Mouse (Mus musculus): ENCODE measurements at regions not wholly inside any gene's neighbourhood (a gene's known extent, or its start where the extent isn't known, plus 50 kb on each side); places are given as distances from the start of the nearest gene placed in this dataset.

DNA sequence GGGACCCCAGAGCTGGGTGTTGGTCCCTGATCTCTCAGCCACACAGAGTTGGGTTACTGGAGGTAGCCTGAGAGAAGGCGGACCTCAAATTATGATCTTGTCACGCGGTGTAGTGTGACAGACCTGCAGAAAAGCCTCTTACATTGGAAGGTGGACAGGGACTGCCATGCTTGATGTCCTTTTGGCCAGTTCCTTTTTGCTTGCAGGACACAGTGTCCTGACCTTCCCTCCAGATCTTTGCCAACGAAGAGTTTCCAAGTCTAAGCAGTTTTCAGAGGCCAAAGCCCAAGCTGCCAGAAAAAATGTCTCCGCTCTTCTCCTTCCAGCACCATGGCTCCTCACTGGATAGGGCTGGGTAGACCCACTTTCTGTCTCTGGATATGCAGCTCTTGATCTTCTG is 248.6 kb downstream of the Foxo1 start:
- in situ Hi-C loops (cut with MseI, MboI), result no loop called here

DNA sequence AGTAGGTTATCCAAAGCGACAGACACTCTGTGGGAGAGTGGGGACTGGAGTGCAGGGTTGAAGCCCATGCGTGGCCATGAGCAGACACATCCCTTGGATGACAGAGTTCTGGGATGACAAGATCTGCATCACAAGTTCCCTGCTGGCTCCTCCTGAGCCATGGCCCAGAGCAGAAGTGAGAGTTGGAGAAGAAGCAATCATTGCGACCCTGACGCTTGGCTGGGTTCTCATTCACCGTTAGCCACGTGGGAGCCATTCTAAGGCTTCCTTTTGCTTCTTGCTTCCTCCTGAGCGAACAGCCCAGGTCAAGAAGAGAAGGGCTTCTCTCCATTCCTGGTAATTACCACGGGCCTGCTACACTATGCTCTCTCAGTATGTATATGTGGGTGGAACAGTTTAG is 244.6 kb downstream of the Foxo1 start:
- in situ Hi-C loops (cut with MseI, MboI), result no loop called here

DNA sequence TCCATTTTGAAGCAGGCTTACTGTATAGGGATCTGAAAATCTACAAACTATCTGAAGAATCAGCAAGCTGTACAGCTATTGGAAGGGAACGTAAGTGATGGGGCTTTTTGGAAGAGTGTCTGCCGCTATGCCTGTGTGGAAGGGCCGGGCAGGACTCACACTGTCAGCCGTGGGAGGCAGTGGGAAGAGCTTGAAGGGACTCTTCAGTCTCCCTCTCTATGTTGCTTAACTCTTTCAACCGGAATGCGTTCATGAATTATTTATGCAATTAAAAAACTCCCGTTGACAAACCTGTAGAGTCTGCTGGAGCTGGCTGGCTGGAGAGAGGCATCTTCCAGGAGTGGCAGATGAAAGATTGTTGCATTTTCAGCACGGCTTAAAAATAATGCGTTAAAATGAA is 243.4 kb downstream of the Foxo1 start:
- in situ Hi-C loops (cut with MseI, MboI), result no loop called here

DNA sequence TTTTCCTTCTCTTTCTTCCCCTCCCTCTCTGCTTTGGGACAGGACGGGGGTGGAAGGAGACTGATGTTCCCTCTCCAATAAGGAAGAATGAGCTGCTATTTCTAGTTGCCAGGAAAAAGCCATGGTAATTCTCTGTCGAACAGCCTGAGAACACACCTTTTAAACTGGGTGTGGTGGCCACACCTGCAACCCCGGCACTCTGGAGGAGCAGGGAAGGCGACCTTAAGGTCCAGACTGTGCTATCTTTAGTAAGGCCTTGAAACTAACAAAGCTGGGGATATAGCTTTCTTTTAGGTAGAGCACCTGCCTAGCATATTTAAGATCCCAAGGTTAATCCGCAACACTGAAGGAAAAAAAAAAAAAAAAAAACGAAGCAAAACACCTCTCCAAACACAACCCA is 242.7 kb downstream of the Foxo1 start:
- in situ Hi-C loops (cut with MseI, MboI), result no loop called here

DNA sequence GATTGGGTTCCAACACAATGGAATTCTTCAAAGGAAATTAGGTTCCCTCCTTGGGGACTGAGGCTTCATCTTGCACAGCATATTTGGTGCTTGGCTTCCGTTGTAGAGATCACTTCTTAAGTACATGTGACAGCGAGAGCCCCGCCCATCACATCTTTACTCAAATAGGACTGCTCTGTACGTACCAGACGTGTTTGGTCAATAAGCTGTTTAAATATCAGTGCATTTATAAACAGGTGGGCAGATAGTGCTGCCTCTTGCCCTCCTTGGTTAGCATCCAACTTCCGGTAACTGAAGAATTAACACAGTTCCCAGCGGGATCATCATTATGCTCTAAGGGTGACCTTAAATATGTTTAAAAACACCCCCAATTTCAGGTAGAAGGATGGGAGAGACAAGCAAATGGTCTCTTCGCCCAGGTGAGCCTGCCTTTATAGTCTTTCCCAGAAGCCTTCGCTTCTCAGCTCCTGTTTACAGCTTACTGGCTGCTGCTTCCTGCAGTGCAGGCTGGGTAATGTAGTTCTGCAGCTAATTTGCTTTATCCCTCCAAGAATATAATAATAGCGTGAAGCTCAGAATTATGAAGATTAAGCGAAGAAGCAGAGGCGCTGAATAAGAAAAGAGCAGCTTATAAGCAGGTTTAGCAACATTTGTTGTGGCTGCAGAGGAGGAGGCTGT is 242.1 kb downstream of the Foxo1 start:
- in situ Hi-C loops (cut with MseI, MboI), result no loop called here

DNA sequence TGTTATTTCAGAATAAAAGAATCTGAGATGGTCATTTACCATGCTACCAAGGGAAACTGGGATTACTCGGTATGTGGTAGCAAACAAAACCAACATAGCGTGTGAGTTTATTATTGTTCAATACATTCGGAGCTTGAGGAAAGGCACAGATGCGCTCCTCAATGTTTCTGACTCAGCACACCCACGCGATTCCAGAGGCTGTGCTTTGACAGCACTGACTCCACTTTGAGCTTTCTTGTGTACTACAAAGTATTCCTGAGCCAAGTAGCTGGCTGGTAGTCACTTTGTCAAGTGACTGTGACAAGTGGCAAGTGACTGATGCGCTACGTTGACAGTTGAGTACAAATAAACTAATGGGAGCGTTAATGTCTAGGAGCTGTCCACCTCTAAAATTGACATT is 235.8 kb downstream of the Foxo1 start:
- in situ Hi-C loops (cut with MseI, MboI), result no loop called here

DNA sequence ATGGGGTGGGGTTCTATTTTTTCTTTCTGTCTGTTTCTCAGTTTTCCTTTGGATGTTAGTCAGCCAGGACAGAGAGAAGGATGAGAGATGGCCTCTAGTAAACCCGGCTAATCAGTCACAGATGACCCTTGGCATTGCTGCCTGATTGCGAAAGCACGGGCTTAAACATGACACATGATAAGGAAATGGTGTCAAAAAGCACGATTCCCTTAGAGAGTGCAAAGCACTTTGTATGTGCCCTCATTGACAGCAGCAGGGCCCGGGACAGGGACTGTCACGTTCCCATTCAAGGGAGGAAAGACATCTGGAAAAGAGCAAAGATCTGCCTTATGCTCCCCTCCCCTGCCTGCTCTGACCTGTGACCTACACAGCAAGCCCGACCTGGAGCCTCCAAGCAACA is 234.1 kb downstream of the Foxo1 start:
- in situ Hi-C loops (cut with MseI, MboI), result no loop called here

DNA sequence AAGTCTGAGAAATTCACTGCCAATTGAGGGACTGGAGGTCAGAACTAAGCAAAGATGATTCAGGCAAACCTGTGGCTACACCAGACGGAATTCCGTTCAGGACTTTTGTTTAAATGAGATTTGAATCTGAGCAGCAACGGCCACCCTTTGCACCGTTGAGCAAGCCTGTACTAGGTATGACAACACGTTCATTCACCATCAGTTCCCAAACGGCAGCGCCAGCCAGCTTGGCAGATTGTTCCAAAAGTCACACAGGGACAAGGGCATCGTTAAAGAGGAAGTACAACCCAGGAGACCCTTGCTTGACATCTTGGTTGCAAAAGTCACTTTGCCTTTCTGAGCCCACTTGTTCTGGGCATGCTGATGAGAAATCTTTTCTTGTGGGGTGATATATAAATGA is 233.5 kb downstream of the Foxo1 start:
- in situ Hi-C loops (cut with MseI, MboI), result no loop called here

DNA sequence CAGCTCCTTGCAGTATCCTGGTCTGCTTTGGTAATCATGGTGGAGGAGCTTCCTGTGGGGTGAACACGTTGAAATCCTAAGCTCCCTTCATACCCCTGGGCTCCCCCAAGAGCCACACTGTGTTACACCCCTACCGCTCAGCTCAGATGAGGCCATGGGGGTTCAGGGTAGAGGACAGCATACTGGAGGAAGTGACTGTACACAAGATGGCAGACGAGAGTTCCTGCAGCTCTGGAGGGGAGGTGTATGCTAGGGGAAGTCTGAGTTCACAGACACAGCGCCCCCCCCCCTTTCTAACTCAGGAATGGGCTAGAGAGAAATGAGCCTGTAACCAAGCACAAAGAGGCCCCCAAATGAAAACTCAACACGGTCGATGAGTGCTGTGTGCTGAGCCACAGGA is 231.9 kb downstream of the Foxo1 start:
- in situ Hi-C loops (cut with MseI, MboI), result no loop called here

DNA sequence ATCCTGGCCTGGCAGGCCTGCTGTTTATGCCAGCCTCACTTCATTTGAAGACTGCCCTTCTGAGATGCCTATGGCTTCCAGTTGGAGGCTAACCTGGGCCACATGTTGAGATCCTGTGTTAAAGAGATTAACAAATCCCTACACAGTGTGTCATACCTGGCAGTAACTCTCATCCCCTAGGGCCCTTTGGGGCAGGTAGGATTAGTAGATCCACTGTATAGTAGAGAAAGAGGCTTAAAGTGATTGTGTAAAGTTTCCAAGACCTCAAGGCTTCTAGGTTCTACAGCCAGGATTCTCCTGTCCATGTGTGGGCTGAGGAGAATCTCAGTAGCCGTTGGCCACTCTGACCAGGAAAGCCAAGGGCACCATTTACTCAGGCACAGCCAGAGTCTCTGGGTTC is 231.4 kb downstream of the Foxo1 start:
- in situ Hi-C loops (cut with MseI, MboI), result no loop called here

DNA sequence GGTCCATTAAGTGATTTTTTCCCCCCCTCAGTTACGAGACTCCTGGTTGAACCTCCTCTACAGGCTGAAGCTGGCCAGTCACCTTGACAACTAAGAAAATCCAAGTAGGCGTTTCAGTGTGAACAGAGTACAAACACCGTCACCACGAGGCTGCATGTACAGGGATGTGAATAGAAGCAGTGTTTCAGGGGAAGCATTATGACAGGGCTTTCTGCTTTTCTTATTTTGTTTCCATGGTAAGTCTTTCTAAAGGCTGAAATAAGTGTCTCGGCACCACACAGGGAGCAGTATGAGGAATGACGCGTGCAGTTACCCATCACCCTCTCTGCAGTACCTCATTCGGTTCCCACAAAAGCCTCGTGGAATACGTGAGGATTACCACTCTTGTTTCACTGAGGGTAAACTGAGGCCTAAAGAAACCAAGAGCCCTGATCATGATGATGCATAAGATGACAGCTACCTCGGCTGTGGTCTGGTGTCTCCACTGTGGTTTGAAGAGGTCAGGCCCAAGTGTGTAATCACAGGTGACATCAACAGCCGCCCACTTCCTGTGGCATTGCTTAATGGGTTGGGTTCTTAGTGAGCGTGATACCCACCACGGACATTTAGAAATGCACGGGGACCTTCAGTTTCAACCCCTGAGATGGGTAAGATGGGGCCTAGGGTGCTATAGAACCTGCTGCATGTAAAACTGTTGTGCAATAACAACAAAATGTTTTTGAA is 230.5 kb downstream of the Foxo1 start:
- in situ Hi-C loops (cut with MseI, MboI), result no loop called here

DNA sequence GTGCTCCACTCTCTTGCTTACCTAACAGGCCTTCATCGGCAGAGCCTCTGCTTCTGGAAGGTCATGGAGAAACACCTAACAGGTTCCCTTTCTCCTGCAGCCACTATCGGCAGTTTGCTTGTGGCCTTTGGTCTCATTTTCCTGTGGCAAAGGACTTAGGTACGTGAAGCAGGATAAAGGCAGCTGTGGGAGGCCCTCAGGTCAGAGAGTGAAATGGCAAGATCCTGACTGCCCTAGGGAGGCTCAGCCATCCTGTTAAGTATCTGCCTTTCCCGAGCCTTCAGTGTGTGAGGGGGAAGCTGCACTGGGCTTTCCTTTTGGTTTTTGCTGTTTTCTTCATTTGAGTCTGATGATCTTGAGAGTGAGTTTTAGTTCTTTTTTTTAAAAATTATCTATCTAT is 228.8 kb downstream of the Foxo1 start:
- in situ Hi-C loops (cut with MseI, MboI), result no loop called here

DNA sequence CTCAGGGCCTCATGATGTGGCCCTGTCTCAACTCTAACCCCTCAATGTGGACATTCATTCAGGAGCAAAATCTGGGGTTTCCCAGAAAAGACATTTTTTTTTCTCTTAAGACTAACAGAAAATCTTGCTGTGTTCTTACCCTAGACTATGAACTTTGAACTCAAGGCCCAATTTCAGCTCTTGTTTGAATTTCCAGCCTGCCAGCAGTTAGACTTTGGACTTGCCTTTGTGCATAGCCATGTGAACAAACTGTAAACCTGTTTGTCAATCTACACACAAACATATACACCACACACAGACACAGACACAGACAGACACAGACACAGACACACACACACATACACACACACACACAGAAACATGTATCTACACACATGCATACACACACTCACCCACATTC is 227.3 kb downstream of the Foxo1 start:
- in situ Hi-C loops (cut with MseI, MboI), result no loop called here

DNA sequence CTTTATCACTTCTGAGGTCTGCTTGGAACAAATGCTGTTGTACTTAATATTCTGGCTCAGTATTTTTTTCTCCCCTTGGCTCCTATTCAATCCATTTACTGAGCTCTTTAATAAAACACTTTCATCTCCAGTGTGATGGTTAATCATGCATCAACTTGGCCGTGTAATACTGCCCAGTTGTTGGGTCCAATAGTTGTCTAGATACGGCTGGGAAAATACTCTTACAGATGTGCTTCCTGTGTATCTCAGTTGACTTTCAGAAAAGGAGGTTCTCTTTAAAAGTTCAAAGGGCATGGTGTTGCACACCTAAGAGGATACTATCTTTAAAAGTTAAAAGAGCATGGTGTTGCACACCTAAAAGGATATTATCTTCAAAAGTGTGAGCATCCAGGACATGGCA is 226.8 kb downstream of the Foxo1 start:
- in situ Hi-C loops (cut with MseI, MboI), result no loop called here

DNA sequence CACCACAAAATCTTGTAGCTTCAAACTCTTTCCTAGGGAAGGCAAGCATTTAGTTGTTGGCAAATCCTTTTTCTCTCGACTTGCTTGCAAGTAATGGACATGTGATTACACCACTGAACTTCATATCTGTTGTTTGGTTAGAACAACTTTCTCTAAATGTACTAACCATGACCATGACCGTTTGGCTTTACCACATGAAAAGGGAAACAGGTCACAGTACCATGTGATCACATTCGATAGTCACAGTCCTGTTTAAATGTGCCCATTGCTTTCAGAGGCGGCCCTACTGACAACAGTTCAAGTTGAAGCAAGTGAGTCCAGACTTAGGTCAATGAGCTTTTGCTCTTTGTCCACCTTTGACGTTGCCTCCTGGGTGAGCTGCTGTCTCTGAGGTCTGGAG is 211.1 kb downstream of the Foxo1 start:
- in situ Hi-C loops (cut with MseI, MboI), result no loop called here

DNA sequence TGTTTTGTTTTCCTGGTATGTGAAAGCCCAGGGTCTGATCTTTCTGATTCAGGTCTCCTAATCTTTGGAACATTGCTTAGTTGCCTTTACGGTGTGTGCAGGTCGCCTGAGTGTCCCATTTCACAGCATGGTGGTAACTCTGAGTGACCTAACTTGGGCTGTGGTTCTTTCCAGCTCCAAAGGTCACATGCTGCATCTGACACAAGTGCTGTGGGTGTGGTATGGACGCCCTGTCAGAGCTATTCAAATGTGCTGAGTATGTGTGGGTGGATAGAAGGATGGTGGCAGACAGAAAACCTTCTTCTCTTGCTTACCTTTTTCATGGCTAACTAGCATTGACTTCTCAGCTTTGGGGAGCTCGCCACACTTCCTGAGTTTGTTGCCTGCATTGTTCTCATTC is 201.8 kb downstream of the Foxo1 start:
- in situ Hi-C loops (cut with MseI, MboI), result no loop called here

DNA sequence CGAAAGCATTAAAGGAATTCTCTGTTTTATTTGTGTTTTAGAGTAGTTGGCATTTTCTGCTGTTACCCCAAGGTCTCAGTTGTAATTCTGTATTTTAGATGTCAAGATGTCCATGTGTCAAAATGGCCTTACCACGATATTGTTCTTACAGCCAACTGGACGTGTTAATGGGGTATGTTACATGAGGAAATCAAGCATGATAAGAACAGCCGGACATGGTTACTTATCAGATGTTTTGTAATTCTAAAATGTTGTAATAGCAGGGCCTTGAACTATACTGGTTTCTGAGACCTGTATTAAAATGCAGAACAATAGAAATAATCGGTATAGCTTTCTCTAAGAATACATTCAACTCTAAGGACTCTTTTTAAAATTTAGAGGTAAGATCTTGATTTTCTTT is 201.3 kb downstream of the Foxo1 start:
- in situ Hi-C loops (cut with MseI, MboI), result no loop called here

DNA sequence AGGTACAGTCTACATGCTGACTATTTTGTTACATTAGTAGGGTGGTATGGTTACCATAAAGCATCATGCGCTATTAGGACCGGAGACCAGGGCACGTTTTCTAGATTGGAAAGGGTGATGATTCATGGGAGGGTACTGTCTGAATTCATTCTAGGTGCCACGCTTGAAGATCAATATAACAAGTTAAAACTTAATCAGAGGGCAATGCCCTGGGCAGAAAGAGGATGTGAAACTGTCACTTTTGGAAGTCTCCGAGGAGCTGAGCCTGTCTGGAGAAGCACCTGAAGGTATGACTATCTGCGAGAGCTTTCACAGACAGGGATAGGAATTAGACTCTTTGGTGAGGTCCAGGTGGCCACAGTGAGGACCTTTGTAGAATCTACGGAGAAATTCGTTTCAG is 200.2 kb downstream of the Foxo1 start:
- in situ Hi-C loops (cut with MseI, MboI), result no loop called here

DNA sequence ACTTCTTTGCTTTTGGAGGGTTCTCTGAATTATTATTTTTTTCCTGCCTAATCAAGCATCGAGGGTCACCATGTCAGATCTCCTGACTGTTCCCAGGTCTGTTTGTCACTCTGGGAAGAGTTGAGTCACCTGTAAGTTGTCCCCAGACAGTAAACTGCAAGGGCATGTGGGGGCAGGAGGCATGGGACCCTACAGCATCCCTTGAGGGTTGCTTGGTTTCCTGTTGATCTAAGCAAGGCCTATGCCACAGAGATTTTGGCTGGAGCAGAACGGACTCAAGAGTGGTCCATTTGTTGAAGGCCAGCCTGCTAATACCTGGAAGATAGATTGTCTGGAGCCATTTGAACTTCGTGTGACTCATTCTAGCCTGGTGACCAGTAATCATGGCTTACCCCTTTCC is 199.7 kb downstream of the Foxo1 start:
- in situ Hi-C loops (cut with MseI, MboI), result no loop called here

DNA sequence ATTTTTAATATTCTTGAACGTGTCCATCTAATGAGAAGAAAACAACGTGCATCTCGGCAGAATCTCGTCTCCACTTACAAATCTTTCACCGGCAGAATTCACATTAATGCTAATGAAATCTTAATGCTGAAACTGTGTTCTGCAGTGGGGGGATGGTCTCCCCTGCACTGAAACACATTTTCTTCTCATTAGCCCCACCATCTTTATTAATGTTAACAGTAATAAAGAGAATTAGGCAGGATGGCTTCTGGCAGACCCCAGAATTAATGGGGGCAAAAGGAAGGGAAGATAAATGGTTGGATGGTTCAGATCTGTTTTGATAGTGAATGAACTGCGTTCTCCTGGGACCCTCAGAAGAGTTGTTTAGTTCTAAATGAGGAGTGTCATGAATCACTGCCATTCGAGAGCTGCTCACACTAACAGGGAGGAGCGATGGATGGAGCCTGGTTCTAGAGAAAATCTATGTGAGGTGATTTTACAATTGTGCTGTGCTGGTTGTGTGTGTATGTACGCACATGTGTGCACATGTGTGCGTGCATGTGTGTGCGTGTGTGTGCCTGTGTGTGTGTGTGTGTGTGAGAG is 198.9 kb downstream of the Foxo1 start:
- in situ Hi-C loops (cut with MseI, MboI), result no loop called here

DNA sequence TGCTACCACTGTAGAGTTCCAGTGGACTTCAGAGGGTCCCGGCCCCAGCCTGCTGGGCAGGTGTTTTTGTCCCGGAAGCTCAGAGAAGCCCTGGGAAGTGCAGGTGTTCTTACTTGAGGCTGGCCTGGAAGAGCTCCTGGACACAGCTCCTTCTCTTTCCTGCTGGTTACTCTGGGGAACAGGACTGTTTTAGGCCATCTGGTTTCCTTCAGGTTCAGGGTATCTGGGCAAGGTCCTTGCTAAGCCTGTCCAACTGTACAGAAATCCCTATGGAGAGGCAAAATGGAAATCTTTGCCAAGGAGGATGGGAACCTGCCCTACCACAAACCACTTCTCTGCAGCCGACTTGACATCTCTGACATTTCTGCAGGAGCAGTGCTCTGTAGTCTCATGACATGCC is 198.4 kb downstream of the Foxo1 start:
- in situ Hi-C loops (cut with MseI, MboI), result no loop called here

DNA sequence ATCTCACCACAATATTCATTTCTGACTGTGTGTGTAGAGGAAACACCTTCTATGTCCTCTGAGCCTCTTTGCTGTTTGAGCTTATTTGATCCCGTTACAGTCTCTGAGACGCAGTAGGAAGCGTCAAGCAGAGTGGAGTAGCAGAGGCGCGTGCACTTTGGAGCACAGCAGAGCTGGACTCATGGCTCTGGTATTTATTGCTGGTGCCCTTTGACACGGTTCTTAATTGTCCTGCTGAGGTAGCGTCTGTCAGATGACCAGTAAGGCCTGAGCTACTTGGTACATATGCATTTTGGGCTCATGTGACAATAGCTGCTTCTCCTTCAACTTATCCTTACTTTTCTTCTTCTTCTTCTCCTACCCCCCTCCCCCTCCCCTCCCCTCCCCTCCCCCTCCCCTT is 195.8 kb downstream of the Foxo1 start:
- in situ Hi-C loops (cut with MseI, MboI), result no loop called here

DNA sequence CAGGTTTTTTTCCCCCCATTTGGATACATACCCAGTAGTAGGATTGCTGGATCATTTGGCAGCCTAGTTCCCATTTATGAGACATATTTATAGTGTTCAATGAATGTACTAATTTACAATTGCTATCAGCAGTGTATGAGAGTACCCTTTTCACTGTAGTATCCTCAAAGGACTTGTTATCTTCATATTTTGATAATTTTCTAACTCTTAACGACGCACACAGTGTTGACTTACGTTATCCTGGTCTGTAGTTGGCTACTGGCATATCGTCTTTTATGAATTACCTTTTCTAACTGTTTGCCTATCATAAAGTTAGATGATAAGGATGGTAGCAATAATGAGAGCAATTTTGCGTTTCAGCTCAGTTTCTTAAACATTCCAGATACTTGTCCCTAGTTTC is 186.8 kb downstream of the Foxo1 start:
- in situ Hi-C loops (cut with MseI, MboI), result no loop called here

Measured in mouse trophoblast stem cell (cell line).